Mouse (Mus musculus) hindbrain, embryonic 14.5 days (tissue): ENCODE data around the gene Lrmda. TPM values are rescaled to one million over a fixed set of nuclear protein-coding genes. Genes with fewer than 3 reads are reported as not detected.

ENCODE experiments used
- ATAC-seq: fragments of 200-750 bp; cut with Nextera tagmentation; 2 replicates; pipeline ENCODE4 v1.8.0; 2017; ENCODE audit warnings: moderate number of reproducible peaks, mild to moderate bottlenecking, moderate TSS enrichment, moderate library complexity; ENCODE audit not compliant: low FRiP score
- DNase-seq: peaks from one replicate; pipeline ENCODE4 v3.0.0-alpha.2; 2015; ENCODE audit warnings: low spot score
- H3K27ac ChIP-seq: fragments of 300-500 bp; sonication (generic); 2 replicates; pipeline ENCODE4 v1.5.1; 2014; ENCODE audit warnings: mild to moderate bottlenecking, moderate library complexity
- H3K27me3 ChIP-seq: fragments of 300-500 bp; sonication (generic); 2 replicates; pipeline ENCODE4 v1.6.1; 2014; ENCODE audit warnings: mild to moderate bottlenecking, low read length, mixed read lengths; ENCODE audit not compliant: control insufficient read depth, insufficient read depth
- H3K36me3 ChIP-seq: fragments of 300-500 bp; sonication (generic); replicated peaks from 2 replicates; pipeline ENCODE4 v1.6.1; 2014; ENCODE audit not compliant: control insufficient read depth, insufficient read depth
- H3K4me1 ChIP-seq: fragments of 300-500 bp; sonication (generic); replicated peaks from 2 replicates; pipeline ENCODE4 v1.6.1; 2014; ENCODE audit warnings: antibody characterized with exemption, low read length, mixed read lengths; ENCODE audit not compliant: control insufficient read depth, insufficient read depth
- H3K4me2 ChIP-seq: fragments of 300-500 bp; sonication (generic); replicated peaks from 2 replicates; pipeline ENCODE4 v1.6.1; 2014; ENCODE audit warnings: mild to moderate bottlenecking, moderate library complexity
- H3K4me3 ChIP-seq: fragments of 300-500 bp; sonication (generic); replicated peaks from 2 replicates; pipeline ENCODE4 v1.5.1; 2014; ENCODE audit warnings: mild to moderate bottlenecking, low read length
- H3K9ac ChIP-seq: fragments of 300-500 bp; sonication (generic); 2 replicates; pipeline ENCODE4 v1.6.1; 2014
- H3K9me3 ChIP-seq: fragments of 300-500 bp; sonication (generic); 2 replicates; pipeline ENCODE4 v1.6.1; 2016; ENCODE audit warnings: low read length; ENCODE audit not compliant: control insufficient read depth
- WGBS: fragments of 180-500 bp; shearing (Covaris S2); extraction: QIAGEN DNeasy Blood & Tissue Kit; methylation state at CpG from one replicate; pipeline ENCODE4 v1.1.7; 2014; 5-methylcytosine and 5-hydroxymethylcytosine counted together
- polyA plus RNA-seq: library from polyadenylated mRNA; unstranded; fragments of >200 nt; fragmentation: Nextera tagmentation; extraction: Ambion mirVana; gene quantifications from 2 replicates; pipeline ENCODE4 v1.2.1, GENCODE M21; 2014

Lrmda gene
- polyA plus RNA-seq, 1 experiment from 2014 or later, result 0.64 TPM

DNA sequence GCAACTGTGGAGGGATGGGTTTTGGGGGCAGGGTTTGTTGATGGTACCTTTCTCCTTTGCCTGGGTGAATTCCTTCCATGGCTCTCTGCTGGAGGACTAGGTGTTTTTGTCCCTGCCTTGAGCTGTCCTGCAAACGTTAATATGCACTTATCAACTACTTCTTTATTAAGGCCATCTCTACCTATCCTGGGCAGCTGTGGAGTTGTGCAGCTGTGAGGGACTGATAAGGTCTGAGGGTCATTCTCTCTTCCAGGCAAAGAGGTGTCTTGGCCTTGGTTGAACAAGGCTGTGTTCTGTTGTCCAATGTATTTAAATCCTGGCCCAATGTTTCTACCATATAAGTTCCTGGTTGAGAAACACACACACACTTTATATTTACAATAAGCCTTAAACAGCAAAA lies 29.8 kb downstream of the Lrmda start:
- ATAC-seq (no peak), DNase-seq (no peak)
- Histone ChIP-seq H3K9me3 (no peaks in the 10 kb centered on the region), H3K4me3 (no peak overlapping the region), H3K27ac (no peak overlapping the region), H3K27me3 (no peaks in the 10 kb centered on the region), H3K36me3 (no peaks in the 10 kb centered on the region), H3K9ac (no peak overlapping the region), H3K4me2 (no peak overlapping the region), H3K4me1 (no peaks in the 10 kb centered on the region)
- 81% methylated on average over 1 of the region's 1 CpGs for WGBS

DNA sequence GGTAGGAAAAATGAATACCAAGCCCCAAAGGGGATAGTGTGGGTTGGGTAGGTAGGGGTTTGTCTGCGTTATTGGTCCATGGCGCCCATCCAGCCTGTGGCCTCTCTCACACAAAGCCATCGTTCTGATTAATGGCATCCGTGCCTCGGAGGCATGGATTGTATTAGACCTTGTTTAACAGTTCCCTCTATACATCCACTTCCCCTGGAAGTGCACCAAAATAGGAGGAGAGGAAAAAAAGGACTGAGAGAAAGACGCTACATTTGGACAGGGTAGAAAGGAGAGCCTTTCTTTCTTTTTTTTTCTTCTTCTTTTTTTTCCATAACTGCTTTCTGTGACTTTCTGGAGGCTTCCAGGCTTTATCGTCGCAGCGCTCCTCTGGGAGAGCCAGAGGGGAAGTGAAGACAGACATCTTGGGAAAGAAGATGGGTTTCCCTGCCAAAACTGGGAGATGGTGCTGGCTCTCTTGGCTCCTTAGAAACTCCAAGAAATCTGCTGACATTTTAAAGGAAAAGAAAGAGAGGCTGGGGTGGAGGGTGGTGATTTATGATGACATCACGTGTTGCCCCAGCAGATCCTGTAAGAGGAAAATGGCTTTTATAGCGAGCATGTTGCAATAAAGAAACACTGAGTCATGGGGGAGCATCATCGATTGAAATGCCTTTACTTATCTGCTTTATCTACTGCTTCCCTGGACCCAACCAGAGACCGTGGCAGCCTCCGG lies 32.6 kb downstream of the Lrmda start:
- 66% methylated on average over 14 of the region's 14 CpGs for whole genome bisulfite sequencing
- Histone ChIP-seq H3K9me3 (no peaks in the 10 kb centered on the region), H3K36me3 (no peaks in the 10 kb centered on the region), H3K9ac (no peak overlapping the region), H3K27ac (no peak overlapping the region), H3K4me2 (no peak overlapping the region), H3K4me1 (no peaks in the 10 kb centered on the region), H3K4me3 (no peak overlapping the region), H3K27me3 (no peaks in the 10 kb centered on the region)
- no peak for DNase-seq
- no peak for ATAC-seq

DNA sequence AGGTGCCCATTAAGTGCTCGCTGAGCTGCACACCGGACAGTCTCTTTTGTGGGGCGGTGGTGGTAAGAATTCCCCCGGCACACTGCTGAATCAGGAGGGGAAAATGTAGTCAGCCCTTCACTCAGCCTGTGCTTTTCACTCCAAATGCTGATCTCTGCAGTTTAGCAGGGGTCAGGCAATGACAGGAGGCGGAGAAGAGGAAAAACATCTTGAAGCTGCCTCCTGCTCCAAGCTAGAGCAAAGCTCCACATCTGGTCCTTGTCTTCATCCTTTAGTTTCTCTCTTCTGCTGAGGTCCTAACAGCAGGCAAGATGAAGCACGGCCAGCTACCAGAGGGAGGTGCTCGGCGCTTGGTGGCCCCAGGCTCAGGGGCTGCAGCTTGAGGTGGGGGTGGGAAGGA lies 36.1 kb downstream of the Lrmda start:
- Histone ChIP-seq H3K9ac (no peak overlapping the region), H3K27ac (no peak overlapping the region), H3K27me3 (no peaks in the 10 kb centered on the region), H3K4me2 (no peak overlapping the region), H3K4me3 (no peak overlapping the region), H3K36me3 (no peaks in the 10 kb centered on the region), H3K4me1 (0 out of 2 replicates have a peak, but pooled peaks cover 1% of the 10 kb centered on the region), H3K9me3 (no peaks in the 10 kb centered on the region)
- DNase-seq, result no peak
- no peak for ATAC-seq
- 70% methylated on average over 8 of the region's 8 CpGs for WGBS

DNA sequence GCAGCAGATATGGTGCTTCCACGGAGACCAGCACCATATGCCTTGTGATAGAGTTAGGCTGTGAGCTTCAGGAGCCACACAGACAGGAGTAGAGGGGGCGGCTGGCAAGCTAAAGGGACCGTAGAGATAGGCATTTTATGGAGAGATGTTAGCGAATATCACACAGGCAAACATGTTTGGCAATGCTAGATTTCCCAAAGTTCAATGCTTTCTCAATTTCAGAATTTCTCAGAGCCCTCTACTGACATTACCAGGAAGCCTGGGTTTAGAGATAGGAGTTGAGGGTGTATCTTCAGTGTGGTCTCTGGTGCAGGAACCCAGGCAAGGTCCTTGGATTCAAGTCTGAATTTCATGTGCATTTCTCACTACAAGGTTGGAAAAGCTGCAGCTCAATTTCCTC lies 36.7 kb downstream of the Lrmda start:
- H3K9me3 ChIP-seq, result no peaks in the 10 kb centered on the region
- no peak overlapping the region for H3K4me3 ChIP-seq
- no peak for ATAC-seq

DNA sequence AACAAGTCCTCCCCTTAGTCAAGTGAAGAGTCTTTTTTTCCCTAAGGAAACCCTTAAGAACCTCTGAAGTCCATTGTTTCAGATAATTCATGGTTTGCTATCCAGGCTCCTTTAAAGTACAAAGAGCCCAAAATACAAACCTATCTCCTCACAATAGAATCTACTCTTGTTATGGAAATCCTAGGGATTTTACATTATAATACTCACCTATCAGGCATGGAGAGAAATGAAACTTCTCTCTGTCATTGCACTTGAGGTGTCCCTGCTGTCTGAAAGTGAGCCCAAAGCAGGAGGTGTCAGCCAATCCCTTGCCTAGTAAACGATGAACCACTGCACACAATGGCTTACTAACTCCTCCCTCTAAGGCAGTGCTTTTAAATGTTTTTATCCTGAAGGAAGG lies 39.2 kb downstream of the Lrmda start:
- H3K27me3 ChIP-seq, result no peaks in the 10 kb centered on the region
- no peak overlapping the region for H3K4me2 ChIP-seq
- no peak for ATAC-seq
- no peaks in the 10 kb centered on the region for H3K36me3 ChIP-seq
- H3K4me1 ChIP-seq, result 0 out of 2 replicates have a peak, but pooled peaks cover 7% of the 10 kb centered on the region
- 45% methylated on average over 1 of the region's 1 CpGs for WGBS
- no peak overlapping the region for H3K27ac ChIP-seq
- H3K4me3 ChIP-seq, result no peak overlapping the region
- H3K9ac ChIP-seq, result no peak overlapping the region
- DNase-seq, result no peak
- no peaks in the 10 kb centered on the region for H3K9me3 ChIP-seq

More for the DNA sequence above, 36.7 kb downstream of the Lrmda start:
- 91% methylated on average over 4 of the region's 4 CpGs for WGBS
- Histone ChIP-seq H3K27ac (no peak overlapping the region), H3K4me1 (0 out of 2 replicates have a peak, but pooled peaks cover 7% of the 10 kb centered on the region), H3K27me3 (no peaks in the 10 kb centered on the region), H3K36me3 (no peaks in the 10 kb centered on the region), H3K9ac (no peak overlapping the region), H3K4me2 (no peak overlapping the region)
- no peak for DNase-seq

DNA sequence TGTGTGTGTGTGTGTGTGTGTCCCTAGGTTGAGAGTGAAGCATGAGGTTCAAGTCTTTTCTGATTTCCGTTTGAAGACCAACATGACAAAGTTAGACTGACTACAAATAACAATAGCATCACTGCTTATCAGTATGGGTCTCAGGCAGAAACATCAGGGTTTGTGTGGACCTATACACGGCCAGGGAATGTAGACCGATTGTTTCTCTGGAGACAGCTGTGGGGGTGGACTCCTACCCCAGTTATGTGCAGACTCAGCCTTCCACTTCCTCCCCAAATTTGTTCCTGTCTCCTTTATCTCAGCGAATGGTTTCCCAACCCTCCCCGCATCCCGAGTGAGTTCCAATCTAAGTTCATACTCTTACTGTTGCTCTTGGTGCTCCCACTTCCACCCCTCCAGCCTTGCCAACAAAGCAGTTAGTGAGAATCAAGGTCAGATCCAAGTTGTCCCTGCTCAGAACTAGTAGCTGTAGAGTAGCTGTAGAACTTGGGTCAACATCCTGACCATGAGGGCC lies 39.9 kb downstream of the Lrmda start:
- no peaks in the 10 kb centered on the region for H3K9me3 ChIP-seq
- H3K4me3 ChIP-seq, result no peak overlapping the region
- 0 out of 2 replicates have a peak, but pooled peaks cover 7% of the 10 kb centered on the region for H3K4me1 ChIP-seq
- H3K27ac ChIP-seq, result no peak overlapping the region
- ATAC-seq (no peak), DNase-seq (no peak)
- no peak overlapping the region for H3K9ac ChIP-seq
- no peaks in the 10 kb centered on the region for H3K27me3 ChIP-seq
- no peaks in the 10 kb centered on the region for H3K36me3 ChIP-seq
- H3K4me2 ChIP-seq, result no peak overlapping the region
- WGBS, result 96% methylated on average over 6 of the region's 6 CpGs

DNA sequence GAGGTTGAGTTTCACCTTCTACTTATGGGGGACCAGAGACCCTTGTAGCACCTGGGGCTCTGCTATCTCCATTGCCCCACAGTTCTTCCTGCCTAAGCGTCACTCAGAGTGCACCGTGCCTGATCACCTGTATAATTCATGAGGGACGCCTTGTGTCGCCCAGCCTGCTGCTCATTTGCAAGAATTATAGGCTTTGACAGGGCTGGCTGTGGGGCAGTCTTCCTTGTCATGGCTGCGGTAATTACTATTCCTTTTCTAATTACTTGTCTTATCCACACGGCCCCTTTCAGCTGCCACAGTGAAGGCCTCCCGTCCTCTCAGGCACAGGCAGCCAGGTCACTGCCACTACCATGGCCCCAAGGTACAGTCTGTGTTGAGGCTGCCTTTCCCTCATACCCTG lies 41.3 kb downstream of the Lrmda start:
- no peak; the same call in 1 of the 2 replicates for ATAC-seq
- H3K4me3 ChIP-seq, result no peak overlapping the region
- WGBS, result 30% methylated on average over 7 of the region's 7 CpGs
- H3K36me3 ChIP-seq, result no peaks in the 10 kb centered on the region
- H3K27ac ChIP-seq, result no peak overlapping the region
- H3K4me2 ChIP-seq, result no peak overlapping the region
- H3K27me3 ChIP-seq, result no peaks in the 10 kb centered on the region
- H3K9ac ChIP-seq, result no peak overlapping the region
- H3K9me3 ChIP-seq, result no peaks in the 10 kb centered on the region
- 0 out of 2 replicates have a peak, but pooled peaks cover 7% of the 10 kb centered on the region for H3K4me1 ChIP-seq
- no peak for DNase-seq

DNA sequence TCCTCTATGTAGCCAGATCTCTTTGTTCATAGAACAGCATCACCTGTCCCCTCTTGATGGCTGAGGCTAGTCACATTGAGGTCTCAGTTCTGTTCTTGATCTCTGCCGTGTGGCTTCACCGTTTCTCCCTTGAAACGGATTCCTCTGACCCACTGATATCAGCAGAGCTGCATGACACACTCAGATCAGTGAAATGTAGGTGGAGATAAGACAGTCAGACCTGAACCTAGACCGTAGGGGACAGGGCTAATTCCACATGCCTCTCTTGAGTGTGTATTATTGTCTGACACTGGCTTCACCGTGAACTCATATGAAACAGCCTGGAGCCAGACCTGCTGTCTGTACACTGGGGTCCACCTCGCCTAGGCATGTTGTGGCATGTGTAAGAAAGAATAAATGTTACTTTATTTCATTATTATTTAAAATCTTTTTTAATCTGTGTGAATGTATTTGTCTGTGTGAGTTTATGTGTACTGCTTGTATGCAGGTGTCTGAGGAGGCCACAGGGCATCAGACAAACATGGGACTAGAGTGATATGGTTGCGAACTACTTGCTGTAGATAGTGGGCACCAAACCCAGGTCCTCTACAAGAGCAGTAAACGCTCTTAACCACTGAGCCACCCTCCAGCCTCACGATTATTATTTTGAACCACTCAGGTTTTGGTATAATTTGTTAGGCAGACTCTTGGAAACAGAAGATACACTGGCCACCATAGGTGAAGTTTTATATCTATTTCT lies 42.8 kb downstream of the Lrmda start:
- ATAC-seq (no peak), DNase-seq (no peak)
- WGBS, result 91% methylated on average over 9 of the region's 9 CpGs
- no peak overlapping the region for H3K27ac ChIP-seq
- no peak overlapping the region for H3K4me2 ChIP-seq
- no peaks in the 10 kb centered on the region for H3K9me3 ChIP-seq
- H3K4me3 ChIP-seq, result no peak overlapping the region
- no peaks in the 10 kb centered on the region for H3K27me3 ChIP-seq
- no peaks in the 10 kb centered on the region for H3K36me3 ChIP-seq
- H3K9ac ChIP-seq, result no peak overlapping the region
- H3K4me1 ChIP-seq, result 0 out of 2 replicates have a peak, but pooled peaks cover 7% of the 10 kb centered on the region

DNA sequence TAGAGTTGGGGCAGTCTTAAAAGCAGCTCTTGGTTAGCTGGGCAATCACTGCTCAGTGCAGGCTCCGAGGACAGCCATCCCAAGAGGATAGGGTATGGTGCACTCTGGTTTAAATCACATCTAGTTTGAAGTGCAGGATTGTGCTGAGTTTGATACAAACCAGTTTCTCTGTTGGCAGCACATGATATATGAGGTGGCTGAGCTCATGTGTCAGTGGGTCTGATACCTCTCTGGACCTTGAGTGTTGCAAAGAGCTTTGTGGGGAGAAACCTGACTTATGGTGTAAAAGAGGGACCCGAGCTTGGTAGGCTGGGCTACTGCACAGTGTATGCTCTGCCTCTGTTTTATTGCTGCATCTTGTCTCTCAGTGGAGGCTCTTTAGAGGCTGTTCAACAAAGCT lies 49.7 kb downstream of the Lrmda start:
- no peaks in the 10 kb centered on the region for H3K9me3 ChIP-seq
- no peak overlapping the region for H3K4me2 ChIP-seq
- ATAC-seq, result no peak
- 0 out of 2 replicates have a peak, but pooled peaks cover 2% of the 10 kb centered on the region for H3K4me1 ChIP-seq
- H3K27me3 ChIP-seq, result no peaks in the 10 kb centered on the region
- WGBS, result 66% methylated on average over 2 of the region's 2 CpGs
- H3K9ac ChIP-seq, result no peak overlapping the region
- no peak overlapping the region for H3K4me3 ChIP-seq
- H3K27ac ChIP-seq, result no peak overlapping the region
- no peaks in the 10 kb centered on the region for H3K36me3 ChIP-seq
- no peak for DNase-seq
